Mouse (Mus musculus) testis, adult 2 months (tissue): ENCODE results near the gene Thnsl2. TPM values are rescaled to one million over a fixed set of nuclear protein-coding genes. Genes with fewer than 3 reads are reported as not detected.

Experiments used
- H3K27ac ChIP-seq: fragments of 200-500 bp; 2 replicates; pipeline ENCODE4 v1.5.1; 2012; ENCODE audit warnings: low read depth, low read length; ENCODE audit not compliant: control insufficient read depth, insufficient read depth
- H3K27me3 ChIP-seq: fragments of 200-500 bp; 2 replicates; pipeline ENCODE4 v1.6.1; 2012; ENCODE audit warnings: mild to moderate bottlenecking, low read length, moderate library complexity; ENCODE audit not compliant: control insufficient read depth, insufficient read depth
- H3K36me3 ChIP-seq: fragments of 200-500 bp; 2 replicates; pipeline ENCODE4 v1.6.1; 2012; ENCODE audit warnings: mild to moderate bottlenecking, low read length; ENCODE audit not compliant: control insufficient read depth, insufficient read depth
- H3K4me1 ChIP-seq: fragments of 200-500 bp; 2 replicates; pipeline ENCODE4 v1.6.1; 2012; ENCODE audit warnings: low read length; ENCODE audit not compliant: control insufficient read depth, insufficient read depth
- H3K4me3 ChIP-seq: fragments of 200-500 bp; 2 replicates; pipeline ENCODE4 v1.5.1; 2012; ENCODE audit warnings: low read depth, mild to moderate bottlenecking, low read length, moderate library complexity, mixed read lengths; ENCODE audit not compliant: control insufficient read depth
- CTCF ChIP-seq: fragments of 200-500 bp; IDR thresholded peaks from 2 replicates; pipeline ENCODE4 v1.5.1; 2012; ENCODE audit warnings: low read depth, mild to moderate bottlenecking, inconsistent platforms, low read length, moderate library complexity; ENCODE audit not compliant: control insufficient read depth, insufficient read depth, insufficient replicate concordance
- POLR2A ChIP-seq: fragments of 200-500 bp; IDR thresholded peaks from 2 replicates; pipeline ENCODE4 v1.6.1; 2012; ENCODE audit warnings: low read depth, mild to moderate bottlenecking, inconsistent platforms, low read length, moderate library complexity; ENCODE audit not compliant: control insufficient read depth
- polyA plus RNA-seq: library from polyadenylated mRNA; depleted of rRNA; stranded (reverse); fragments of >200 nt; gene quantifications from 2 replicates; pipeline ENCODE4 v1.2.3, GENCODE M21; 2012

Thnsl2 gene
- polyA plus RNA-seq, 1 experiment, result 4.0 TPM

DNA sequence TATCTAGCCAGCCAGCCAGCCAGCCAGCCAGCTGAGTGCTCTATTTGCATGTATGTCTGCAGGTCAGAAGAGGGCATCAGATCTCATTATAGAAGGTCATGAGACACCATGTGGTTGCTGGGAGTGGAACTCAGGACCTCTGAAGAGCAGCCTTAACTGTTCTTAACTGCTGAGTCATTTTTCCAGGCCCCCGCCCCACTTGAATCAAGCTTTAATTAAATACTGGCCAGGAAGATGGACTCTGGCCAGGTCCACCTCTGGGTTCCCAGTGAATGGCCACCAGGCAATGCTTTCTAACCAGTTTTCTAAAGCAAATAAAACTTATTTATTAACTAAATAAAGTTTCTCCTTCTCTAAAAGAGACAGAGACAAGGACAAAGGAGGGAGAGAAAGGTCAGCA is 14.0 kb downstream of the Thnsl2 start:
- no peak for TF ChIP-seq POLR2A
- TF ChIP-seq CTCF, result no peak
- Histone ChIP-seq H3K4me3 (no peak overlapping the region), H3K36me3 (no peaks in the 10 kb centered on the region), H3K27ac (no peak overlapping the region), H3K4me1 (peaks cover 6% of the 10 kb centered on the region), H3K27me3 (no peaks in the 10 kb centered on the region)

DNA sequence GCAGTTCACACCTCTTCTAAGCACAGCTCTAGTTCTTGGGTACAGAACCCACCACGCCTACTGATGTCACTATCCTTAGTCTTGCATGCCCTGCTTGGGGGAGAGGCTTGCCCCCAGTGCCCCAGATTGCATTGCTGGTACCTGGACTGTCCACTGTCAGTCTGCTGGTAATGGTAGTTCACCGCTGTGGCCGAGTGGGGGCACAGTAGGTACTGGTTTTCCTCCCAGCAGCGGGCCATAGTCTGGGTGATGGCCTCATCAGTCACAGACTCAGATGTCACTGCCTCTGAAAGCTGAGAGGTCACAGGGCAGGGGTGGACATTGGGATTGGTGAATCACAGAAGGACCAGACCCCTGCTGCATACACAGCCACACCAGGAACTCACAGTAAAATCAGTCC is 15.2 kb downstream of the Thnsl2 start:
- Histone ChIP-seq H3K36me3 (no peaks in the 10 kb centered on the region), H3K27ac (no peak overlapping the region), H3K4me3 (no peak overlapping the region), H3K4me1 (peaks cover 6% of the 10 kb centered on the region), H3K27me3 (no peaks in the 10 kb centered on the region)
- TF ChIP-seq CTCF (no peak; the same call in 1 of the 2 replicates), POLR2A (no peak)

- Histone ChIP-seq H3K4me1 (no peaks in the 10 kb centered on the region), H3K4me3 (no peak overlapping the region)
Observed at GRCm38 (mm10) chr6:71126290-71126689, 17.9 kb downstream of the Thnsl2 start.

DNA sequence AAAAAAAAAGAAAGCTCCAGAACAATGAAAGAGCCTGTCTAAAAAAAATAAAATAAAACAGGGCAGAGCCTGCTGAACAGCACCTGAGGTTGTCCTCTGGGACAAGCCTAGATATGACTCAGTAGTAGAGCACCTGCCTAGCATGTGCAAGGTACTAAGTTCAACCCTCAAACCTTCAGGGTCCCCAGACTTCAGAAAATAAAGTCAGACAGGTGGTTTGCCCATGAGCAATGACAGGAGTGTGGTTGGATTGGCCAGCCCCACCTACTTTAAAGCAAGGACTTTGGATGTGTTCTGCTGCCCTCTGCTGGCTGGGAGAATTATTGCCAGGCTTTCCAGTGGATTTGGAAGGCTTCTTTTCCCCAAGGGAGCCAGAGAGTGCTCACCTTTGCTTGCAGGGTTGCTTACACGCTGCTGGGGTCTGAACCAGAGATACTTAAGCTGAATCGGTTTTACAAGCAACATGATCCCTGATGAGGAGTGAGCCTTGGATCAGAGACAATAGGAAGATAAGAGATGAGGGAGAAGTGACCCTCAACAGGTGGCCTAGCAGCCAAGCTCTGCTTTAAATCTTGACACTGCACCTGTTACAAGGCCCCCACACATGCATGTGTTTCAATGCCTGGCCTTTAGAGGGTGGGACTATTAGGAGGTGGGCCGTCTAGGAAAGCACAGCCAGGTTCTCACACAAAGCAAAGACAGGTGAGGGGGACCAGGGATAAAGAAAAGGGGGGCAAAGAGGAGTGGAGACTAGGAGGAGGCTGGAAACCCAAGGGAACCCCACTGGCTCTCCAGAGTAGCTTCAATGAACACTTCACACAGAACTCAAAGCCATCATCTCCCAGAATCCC is 19.0 kb downstream of the Thnsl2 start:
- TF ChIP-seq CTCF (peak; percentile 51), POLR2A (no peak)
- Histone ChIP-seq H3K36me3 (no peaks in the 10 kb centered on the region), H3K4me3 (no peak overlapping the region), H3K27ac (no peak overlapping the region), H3K27me3 (no peaks in the 10 kb centered on the region), H3K4me1 (no peaks in the 10 kb centered on the region)

More at GRCm38 (mm10) chr6:71126290-71126689, 17.9 kb downstream of the Thnsl2 start:
- no peak overlapping the region for H3K27ac ChIP-seq
- H3K27me3 ChIP-seq, result no peaks in the 10 kb centered on the region
- TF ChIP-seq POLR2A, result no peak
- no peak for TF ChIP-seq CTCF
- no peaks in the 10 kb centered on the region for H3K36me3 ChIP-seq

GRCm38 (mm10) chr6:71119577-71120254 is 24.5 kb downstream of the Thnsl2 start:
- TF ChIP-seq POLR2A, result no peak
- TF ChIP-seq CTCF, result no peak
- no peak overlapping the region for H3K4me3 ChIP-seq
- no peaks in the 10 kb centered on the region for H3K4me1 ChIP-seq
- no peaks in the 10 kb centered on the region for H3K36me3 ChIP-seq
- H3K27ac ChIP-seq, result no peak overlapping the region
- H3K27me3 ChIP-seq, result no peaks in the 10 kb centered on the region

GRCm38 (mm10) chr6:71111419-71112113 is 32.7 kb downstream of the Thnsl2 start:
- no peaks in the 10 kb centered on the region for H3K27me3 ChIP-seq
- TF ChIP-seq CTCF (no peak), POLR2A (no peak)
- H3K4me3 ChIP-seq, result no peak overlapping the region
- H3K27ac ChIP-seq, result no peak overlapping the region
- peaks cover 2% of the 10 kb centered on the region for H3K4me1 ChIP-seq
- no peaks in the 10 kb centered on the region for H3K36me3 ChIP-seq

- no peaks in the 10 kb centered on the region for H3K27me3 ChIP-seq
- no peaks in the 10 kb centered on the region for H3K36me3 ChIP-seq
- peaks cover 5% of the 10 kb centered on the region for H3K4me1 ChIP-seq
- no peak overlapping the region for H3K4me3 ChIP-seq
- TF ChIP-seq POLR2A (no peak), CTCF (no peak)
- no peak overlapping the region for H3K27ac ChIP-seq
Observed at GRCm38 (mm10) chr6:71106170-71106945, 37.9 kb downstream of the Thnsl2 start.
